Mouse (Mus musculus): ENCODE results near the gene Spink2. TPM values are rescaled to one million over a fixed set of nuclear protein-coding genes. Genes with fewer than 3 reads are reported as not detected.
"Not testable (repeated sequence)": the region's sequence is repeated elsewhere in the genome, so short reads cannot be mapped to it uniquely, and the experiment has no call there.

The Spink2 gene
- total RNA-seq, 2 experiments from 2014 or later, result not detected

DNA sequence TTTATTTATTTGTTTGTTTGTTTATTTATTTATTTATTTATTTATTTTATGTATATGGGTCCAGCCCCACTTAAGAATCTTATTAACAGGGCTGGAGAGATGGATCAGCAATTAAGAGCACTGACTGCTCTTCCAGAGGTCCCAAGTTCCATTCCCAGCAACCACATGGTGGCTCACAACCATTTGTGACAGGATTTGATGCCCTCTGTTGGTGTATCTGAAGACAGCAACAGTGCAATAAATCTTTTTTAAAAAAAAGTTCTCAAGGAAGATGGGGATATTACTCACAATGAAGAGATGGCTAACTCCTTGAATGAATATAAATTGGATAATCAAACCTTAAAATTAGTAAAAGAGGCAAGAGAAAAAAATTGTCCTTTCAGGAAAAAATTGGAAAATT lies 9.0 kb downstream of the Spink2 start:
- intact Hi-C loops (cut with DNase I), result no loop called here

DNA sequence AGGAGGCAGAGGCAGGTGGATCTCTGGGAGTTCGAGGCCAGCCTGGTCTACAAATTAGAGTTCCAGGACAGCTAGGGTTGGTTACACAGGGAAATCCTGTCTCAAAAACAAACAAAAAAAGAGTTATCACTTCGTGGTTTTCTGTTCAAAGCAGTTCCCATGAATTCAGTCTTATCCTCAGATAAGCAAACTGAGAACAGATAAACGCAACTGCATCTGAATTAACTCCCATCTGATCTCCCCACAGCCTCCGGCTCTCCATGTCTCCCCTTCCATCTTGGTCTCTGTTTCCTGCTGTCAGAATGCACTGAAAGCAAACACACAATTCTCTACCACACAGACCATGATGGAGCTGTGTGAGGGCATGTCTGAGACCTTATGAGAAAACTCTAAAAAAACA lies 10.6 kb downstream of the Spink2 start:
- DNase-seq, result no peak
- intact Hi-C loops (cut with DNase I), result no loop called here

More for the DNA sequence above, 9.0 kb downstream of the Spink2 start:
- DNase-seq, result no peak

DNA sequence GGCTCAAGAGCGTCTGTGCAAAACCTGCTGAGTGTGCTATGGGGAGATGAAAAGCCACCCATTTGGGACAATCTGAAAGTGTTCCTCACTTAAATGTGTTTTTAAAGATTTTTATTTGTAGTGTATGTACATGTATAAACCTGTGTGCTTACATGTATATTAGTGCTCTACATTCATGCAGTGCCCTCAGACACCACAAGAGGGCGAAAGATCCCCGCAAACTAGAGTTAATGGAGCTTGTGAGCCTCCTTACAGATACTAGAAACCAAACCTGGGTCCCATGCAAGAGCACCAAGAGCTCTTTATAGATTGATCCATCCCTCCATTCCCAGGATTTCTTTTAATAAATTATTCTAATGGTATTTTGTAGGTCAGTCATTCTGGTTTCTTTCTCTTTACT lies 17.3 kb downstream of the Spink2 start:
- intact Hi-C loops (cut with DNase I), result no loop called here
- DNase-seq, result peak; percentile 30 to 31

DNA sequence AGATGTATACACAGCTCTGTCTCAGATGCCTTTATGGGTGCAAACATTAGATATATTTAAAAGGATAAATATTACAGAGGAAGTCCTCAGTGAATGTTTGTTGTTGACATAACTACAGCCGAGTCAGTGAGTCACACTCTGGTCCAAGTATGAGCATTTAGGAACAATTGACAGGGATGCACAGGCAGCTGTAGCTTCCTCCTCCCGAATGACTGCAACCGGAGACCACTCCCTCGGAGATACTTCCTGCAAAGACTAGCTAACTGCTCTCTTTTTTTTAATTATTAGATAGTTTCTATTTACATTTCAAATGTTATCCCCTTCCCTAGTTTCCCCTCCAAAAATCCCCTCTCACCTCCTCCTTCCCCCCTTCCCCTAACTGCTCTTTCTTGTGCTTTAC lies 18.0 kb downstream of the Spink2 start:
- intact Hi-C loops (cut with DNase I), result no loop called here
- no peak for DNase-seq

DNA sequence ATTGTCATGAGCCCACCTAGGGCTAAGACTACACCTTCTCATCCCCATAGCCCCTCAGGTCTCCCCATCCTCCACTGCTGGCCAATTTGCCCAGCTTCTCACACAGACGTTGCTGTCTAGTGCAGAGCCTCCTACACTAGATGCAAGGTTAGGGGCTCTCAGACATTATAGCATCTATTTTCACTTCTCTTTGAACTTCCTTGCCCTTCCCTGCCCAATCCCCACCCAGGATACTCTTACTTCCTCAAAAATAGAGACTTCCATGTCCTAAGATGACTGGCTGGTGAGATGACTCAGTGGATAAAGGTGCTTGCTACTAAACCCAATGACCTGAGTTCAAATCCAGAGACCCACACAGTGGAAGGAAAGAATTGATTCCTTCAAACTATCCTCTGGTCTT lies 19.6 kb downstream of the Spink2 start:
- intact Hi-C loops (cut with DNase I), result no loop called here
- DNase-seq, result no peak

DNA sequence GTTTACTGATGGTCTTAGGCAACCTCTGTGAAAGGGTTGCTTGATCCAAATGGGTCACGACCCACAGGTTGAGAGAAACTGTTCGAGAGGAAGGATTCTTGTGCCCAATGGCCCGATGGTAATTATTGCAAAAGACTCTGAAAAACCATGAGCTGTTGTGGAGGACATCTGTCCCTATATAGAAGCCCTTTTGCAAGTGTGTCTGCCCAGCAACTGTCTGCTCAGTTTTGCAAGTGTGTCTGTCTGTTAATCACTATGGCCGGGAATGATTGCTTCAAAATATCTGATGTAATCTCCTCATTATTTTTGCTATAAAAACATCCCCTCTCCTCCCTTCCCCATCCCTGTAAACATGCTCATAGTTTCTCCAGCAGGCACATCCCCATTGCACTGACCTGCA lies 20.2 kb downstream of the Spink2 start:
- no peak for DNase-seq
- intact Hi-C loops (cut with DNase I), result no loop called here

DNA sequence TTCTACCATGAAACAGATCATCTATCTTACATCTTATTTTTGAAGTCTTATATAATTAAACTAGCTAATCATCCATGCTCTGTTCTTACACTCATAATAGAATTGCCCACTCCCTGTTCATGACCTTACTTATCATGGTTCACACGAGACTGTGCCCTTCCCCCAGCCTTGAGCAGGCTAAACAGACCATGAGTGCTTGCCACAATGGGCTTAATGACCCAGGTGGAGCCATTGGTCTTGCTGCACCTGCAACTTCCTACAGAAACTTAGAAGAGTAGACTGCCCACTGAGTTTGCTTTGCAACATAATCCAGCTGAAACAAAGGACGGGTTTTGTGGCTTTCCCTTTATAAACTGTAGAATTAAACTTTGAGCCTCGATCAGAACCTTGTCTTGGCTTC lies 22.5 kb downstream of the Spink2 start:
- DNase-seq, result no peak
- intact Hi-C loops (cut with DNase I), result no loop called here

DNA sequence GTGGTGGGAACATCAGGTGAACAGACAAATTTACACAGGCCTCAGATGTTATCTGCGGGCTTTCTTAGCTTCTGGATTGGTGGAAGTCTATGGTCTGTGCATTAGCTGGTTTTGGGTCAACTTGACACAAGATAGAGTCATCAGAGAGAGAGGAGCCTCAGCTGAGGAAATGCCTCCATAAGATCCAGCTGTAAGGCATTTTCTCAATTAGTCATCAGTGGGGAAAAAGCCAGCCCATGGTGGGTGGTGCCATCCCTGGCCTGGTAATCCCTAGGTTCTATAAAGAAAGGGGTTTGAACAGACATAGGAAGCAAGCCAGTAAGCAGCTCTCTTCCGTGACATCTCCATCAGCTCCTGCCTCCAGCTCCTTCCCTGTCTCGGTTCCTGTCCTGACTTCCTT lies 25.9 kb downstream of the Spink2 start:
- intact Hi-C loops (cut with DNase I), result no loop called here
- no peak for DNase-seq

DNA sequence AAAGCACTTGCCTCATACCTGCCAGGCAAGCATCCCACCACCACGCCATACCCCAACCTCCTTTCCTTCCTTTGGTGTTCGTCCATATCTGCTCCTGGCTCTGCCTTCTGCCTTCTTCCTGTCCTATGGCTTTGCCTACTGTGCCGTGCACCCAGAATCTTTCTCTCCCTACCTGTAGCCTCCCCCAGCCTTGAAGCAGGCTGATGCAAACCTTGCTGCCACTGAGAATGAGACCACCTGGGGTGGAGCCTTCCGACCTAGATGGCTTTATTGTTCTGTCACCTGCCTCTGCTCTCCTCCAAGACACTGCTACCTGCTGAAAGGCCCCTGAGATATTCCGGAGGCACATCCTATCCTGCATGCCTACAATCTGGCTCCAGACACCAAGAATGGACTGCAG lies 27.4 kb downstream of the Spink2 start:
- intact Hi-C loops (cut with DNase I), result loop anchor here (5.0 kb wide), 1 partner anchor 107 kb away; no protein-coding TSS in a partner anchor
- DNase-seq, result not testable (repeated sequence)

DNA sequence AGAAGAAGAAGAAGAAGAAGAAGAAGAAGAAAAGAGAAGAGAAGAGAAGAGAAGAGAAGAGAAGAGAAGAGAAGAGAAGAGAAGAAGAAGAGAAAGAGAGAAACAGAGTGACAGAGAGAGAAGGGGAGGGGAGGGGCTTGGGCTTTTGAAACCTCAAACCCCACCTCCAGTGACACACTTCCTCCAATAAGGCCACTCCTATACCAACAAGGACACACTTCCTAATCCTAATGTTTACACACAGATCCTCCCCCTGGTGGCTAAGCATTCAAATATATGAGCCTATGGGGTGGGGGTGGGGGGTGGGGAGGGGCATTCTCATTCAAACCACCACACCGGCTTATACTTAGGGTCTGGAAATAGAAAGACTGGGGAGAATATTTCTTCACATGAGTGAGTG lies 27.9 kb downstream of the Spink2 start:
- intact Hi-C loops (cut with DNase I), result loop anchor here (5.0 kb wide), 1 partner anchor 106 kb away; no protein-coding TSS in a partner anchor
- no peak for DNase-seq

DNA sequence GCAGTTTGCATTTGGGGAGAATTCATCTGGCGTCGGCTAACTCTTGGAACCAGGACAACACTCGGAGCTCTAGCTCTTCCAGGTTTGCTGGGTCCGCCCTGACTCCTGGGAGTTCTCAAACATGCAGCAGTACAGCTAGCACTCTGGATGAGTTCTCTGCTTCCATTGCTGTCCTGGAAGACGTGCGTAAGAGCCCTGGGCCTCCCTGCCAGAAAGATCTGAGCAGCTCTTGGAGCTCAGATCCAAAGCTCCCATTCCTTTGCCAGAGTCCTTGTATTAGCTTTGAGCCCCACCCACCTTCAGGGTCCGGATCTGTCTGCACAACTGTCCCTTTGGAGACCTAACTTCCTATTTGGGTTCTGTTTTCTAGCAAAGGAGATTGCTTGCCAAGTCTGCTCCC lies 29.8 kb downstream of the Spink2 start:
- peak; percentile 53 to 73 for DNase-seq
- intact Hi-C loops (cut with DNase I), result loop anchor here (5.0 kb wide), 1 partner anchor 104 kb away; no protein-coding TSS in a partner anchor

DNA sequence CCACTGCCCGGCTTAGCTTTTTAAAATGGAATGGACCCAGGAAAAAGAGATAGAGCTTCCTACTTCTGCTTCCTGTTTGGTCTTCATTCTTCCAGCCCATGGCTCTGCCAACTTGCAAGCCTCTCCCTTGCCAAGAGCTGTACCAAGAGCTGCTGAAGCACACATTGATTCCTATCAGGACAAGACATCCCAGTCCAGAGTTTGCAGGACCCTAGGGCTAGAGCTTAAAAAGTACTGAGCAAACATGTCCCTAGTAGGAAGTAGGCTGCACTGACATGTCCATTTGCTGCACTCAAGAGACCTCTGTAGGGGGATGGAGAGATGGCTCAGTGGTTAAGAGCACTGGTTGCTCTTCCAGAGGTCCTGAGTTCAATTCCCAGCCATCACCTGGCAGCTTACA lies 32.3 kb downstream of the Spink2 start:
- DNase-seq, result no peak
- intact Hi-C loops (cut with DNase I), result loop anchor here (5.0 kb wide), 1 partner anchor 42 kb away; no protein-coding TSS in a partner anchor

DNA sequence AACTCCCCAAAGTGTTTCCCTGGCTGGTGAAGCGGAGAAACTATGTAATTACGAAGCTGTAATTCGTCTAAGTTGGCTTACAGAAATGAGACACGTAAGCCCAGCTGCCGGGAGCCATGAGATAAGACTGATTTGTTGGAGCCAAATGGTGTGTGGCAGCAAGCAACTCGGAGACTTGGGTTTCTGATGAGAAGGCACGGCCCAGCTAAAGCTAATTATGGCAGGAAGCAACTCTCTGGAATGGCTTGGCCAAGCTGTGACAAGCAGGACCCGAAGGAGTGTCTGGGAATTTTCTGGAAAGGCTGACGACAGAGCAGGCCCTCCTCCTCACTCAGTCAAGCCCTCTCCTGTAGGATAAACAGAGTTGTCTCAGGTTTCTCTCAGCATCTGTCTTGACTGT lies 33.3 kb downstream of the Spink2 start:
- intact Hi-C loops (cut with DNase I), result loop anchor here (5.0 kb wide), 1 partner anchor 41 kb away; no protein-coding TSS in a partner anchor
- peak in 1 of 2 experiments; percentile 26 for DNase-seq

DNA sequence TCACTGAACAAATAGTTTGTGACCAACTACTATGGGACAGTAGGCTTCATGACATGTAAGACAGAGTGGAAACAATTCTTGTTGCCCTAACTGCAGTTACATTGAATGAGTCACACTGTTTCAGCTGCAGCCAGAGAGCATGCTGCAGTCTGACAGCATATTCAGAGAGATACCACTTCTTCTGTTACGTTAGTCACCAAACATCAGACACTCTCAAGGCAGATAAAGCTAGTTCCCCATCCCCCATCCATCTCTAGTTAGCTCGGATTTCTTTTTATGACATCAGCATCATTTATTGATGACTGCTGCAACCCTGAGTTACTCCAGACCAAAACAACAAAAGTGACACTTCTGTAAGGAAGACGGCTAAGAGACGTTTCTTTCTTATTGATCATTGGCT lies 36.5 kb downstream of the Spink2 start:
- intact Hi-C loops (cut with DNase I), result loop anchor here (5.0 kb wide), 1 partner anchor 37 kb away; no protein-coding TSS in a partner anchor
- no peak for DNase-seq

DNA sequence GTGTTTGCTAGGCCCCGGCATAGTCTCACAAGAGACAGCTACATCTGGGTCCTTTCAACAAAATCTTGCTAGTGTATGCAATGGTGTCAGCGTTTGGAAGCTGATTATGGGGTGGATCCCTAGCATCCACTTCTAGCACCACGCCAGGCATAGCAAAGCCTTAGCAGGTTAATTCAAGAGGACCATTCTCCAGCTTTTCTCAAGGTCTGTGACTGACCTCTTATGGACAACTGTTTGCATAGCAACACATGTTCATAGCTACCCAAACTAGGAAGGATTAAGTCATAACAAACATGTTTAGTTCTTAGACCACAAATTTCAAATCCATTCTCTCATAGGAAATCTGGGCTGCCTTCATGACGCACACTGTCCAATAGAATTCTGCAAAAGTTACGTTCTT lies 40.7 kb downstream of the Spink2 start:
- no peak for DNase-seq
- intact Hi-C loops (cut with DNase I), result loop anchor here (2.0 kb wide), 1 partner anchor 76 kb away; no protein-coding TSS in a partner anchor

DNA sequence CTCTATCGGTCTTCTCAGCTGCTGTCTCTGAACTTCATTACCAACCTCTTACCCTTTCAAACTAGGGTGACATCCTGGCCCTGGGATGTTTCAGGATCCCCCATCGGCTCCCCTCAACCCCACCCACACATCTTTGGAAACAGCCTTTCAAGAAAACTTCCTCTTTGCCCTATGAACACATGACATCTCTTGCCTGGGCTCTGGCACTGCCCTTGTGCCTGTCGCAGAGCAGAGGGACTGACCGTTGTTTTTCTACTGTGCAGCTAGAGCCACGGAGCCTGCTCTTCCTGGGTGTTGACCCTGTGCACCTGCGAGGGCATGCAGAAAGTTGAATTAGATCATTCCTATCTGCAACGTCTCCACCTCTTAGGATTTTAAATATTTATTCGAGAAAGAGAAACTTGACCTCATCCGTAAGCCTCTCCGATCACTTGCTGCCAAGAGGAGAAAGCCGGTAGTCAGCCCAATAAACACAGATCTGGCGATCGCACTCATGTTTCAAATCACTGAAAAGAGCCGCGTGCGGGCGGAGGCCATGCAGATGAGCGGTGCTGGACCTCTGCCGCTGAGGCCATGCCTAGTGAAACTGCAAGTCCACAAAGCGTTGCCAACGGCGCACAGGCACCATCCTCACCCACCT lies 43.8 kb downstream of the Spink2 start:
- intact Hi-C loops (cut with DNase I), result loop anchor here (5.0 kb wide), 2 partner anchors 80 to 170 kb away; no protein-coding TSS in a partner anchor
- DNase-seq, result peak in 1 of 2 experiments; percentile 23

DNA sequence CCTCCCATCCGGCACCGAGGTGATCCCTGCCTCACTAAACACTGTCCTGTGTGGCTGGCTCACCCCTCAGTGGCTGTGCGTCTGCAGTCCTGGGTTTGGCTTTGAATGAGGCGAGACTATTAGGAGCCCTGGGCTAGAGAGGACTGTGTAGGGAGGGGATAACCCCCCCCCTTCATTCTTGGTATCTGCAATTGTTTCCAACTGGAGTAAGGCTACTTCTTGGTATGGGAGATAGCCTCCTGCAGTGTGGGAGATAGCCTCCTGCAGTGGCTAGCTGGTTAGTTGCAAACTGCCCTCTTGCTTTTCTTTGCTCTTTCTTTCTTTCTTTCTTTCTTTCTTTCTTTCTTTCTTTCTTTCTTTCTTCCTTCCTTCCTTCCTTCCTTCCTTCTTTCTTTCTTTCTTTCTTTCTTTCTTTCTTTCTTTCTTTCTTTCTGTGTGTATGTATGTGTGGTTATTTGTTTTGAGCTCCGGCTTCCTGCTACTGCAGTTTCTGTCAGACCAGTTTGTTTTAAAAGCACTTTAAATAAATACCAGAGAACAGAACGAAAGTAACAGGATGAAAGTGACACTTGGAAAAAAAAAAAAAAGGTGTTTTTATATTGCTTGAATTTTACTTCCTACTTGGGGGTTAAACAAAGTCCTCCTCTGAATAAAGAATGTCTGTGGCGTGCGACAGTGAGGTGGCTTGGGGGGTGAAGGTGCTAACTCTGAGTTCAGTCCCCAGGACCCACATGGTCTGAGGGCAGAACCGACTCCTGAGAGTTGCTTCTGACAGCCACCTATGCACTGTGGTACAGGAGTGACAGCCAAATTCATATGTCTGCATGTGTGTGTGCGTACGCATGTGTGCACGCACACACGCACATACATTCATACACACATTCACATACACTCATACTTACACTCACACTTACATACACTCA lies 45.3 kb downstream of the Spink2 start:
- intact Hi-C loops (cut with DNase I), result loop anchor here (5.0 kb wide), 2 partner anchors 79 to 169 kb away; no protein-coding TSS in a partner anchor
- DNase-seq, result no peak

DNA sequence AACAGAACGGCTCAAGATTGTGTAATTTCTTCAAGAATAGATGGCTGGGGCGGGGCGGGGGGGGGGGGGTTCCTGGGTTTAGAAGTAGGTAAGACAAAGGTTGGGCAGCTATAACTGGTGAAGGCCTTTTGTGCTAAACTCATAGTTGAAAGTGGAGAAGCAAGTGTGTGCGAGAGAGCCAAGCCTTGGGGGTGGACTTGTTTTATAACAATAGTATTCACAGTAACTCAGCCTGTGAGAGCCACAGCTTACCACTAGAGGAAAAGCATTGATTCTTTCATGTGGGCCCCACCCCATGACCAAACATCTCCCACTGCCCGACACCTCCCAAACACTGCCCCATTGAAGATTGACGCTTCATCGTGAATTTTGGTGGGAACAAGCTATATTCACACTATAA lies 47.7 kb downstream of the Spink2 start:
- DNase-seq, result no peak
- intact Hi-C loops (cut with DNase I), result no loop called here

DNA sequence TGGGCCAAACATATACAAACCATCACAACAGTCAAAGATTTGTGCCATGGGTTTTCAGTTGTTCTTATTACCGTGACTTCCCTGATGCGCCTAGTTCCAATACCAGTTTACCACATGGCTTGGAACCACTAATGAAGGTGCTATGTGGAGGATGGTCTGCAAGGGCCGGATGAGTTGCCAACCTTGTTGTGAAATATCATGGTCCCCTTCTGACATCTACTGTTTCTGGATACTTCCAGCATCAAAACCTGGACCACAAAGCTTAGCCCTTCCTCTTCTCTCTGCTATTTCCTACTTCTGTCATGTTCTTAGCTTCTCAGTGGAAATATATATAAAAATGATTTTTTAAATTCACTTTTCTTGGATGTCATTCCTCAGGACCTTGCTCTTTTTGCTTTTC lies 48.7 kb downstream of the Spink2 start:
- intact Hi-C loops (cut with DNase I), result no loop called here
- no peak for DNase-seq

DNA sequence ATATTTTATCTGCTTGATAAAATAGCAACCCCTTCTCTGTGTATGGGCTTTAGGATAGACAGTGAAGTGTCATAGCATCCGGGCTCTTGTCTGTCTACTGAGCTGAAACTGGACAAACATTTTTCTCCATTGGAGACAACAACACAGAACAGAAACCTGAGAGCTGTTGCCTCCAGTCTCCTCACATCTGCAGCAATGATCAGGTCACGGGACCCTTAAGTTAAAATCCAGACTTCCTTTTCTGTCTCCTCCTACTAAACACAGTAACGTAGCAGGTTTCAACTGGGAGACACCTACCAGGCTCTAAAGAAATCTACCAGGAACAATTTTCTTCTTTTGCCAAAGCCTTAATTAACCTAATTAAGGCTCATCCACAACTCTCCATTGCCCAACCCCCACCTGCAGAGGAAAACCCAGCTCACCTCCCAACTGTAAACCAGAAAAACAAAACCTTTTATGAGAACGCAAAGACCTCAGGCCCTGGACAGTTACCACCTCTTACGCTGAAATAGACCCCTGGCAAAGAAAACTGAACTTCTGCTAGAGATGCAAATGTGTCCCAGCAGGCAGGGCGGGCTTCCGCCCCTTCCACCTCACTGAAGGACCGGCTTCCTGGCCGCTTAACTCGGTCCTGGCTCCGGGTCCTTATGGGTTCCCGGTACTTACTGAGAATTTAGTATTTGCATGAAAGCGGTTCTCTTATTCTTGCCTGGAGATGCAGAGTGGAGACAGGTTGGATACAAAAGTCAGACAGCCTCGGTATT lies 53.3 kb downstream of the Spink2 start:
- intact Hi-C loops (cut with DNase I), result loop anchor here (5.0 kb wide), 1 partner anchor 36 kb away; no protein-coding TSS in a partner anchor
- DNase-seq, result no peak
